Mouse (Mus musculus) retina, embryonic 14.5 days (tissue): ENCODE measurements around the gene Pax2.

Source experiments
- DNase-seq: peaks from one replicate; pipeline ENCODE4 v3.0.0-alpha.2; 2015; ENCODE audit warnings: low spot score

Pax2 gene

DNA sequence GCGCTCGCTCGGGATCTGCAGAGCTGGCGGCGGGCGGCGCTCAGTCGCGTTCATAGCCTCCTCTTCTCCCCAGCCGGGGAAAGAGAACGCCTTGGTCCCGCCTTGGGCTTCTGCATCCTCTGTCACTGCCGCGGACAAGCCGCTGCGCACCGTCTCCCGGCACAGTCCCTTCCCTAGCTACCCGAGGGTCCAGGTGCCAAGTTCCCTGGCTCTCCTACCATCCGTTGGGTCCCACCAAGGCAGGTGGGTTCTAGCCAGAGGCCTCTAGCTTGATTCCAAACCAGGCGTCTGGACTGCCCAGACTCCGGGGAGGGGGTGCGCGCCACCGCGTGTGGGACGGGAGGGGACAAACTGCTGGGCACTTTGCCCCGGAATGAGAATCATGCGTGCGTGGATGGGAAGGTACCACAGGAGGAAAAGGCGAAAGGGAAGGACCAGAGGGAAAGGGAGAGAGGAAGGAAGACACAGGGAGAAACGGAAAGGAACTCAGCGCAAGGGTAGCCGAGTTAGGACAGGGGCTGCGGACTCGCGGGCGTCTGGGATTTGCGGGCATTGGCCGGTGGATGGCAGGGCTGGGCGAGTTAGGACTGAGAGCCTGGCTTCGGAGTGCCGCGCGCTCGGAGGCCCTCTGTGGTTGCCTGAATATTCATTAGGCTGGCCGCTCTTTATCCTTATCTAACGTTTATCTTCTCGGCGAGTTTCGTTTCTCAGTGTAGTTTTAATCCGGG lies at the start of gene Pax2:
Pax2 (plus strand) TSS at position 353 of the 728 bp plus-strand sequence.
- DNase-seq, result peak; percentile 60

- no peak for DNase-seq
These were observed 47.0 kb upstream of the Pax2 start for GRCm38 (mm10) chr19:44708885-44709284.

DNA sequence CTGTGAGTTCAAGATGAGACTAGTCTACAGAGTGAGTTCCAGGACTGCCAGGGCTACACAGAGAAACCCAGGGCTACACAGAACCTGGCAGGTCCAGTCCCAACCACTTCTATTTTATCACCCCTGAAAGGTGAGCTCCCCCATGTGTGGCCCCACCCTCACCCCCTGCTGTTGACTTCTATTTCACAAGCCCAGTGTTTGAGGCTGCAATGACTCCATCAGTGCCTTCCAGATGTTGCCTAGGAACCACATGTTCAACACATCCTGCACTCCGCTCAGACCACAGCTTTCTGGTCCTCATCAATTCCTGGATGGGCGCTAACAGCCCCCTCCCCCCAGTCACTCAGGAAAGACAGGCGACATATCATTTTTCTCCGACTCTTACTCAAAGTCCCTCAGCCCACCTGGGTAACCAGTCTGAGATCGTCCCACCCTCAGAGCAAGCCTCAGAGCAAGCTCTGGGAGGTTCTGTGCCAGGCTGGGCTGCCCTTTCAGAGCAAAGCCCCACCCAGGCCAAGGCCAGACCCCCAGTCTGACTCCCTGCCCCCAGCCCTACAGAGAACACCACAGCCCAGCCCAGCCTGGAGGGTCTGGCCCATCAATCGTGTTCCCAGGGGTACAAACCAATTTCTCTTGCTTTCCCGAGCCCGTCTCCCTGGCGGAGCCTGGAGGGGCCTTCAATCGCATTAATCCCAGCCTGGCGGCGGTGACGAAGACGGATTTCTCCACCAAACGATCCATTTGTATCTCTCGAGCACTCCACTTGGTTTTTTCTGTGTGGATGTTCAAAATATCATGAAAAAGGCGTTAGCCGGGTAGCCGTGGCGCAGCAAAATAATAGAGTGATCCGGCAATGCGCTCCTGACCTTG lies 38.9 kb upstream of the Pax2 start:
- no peak for DNase-seq

DNA sequence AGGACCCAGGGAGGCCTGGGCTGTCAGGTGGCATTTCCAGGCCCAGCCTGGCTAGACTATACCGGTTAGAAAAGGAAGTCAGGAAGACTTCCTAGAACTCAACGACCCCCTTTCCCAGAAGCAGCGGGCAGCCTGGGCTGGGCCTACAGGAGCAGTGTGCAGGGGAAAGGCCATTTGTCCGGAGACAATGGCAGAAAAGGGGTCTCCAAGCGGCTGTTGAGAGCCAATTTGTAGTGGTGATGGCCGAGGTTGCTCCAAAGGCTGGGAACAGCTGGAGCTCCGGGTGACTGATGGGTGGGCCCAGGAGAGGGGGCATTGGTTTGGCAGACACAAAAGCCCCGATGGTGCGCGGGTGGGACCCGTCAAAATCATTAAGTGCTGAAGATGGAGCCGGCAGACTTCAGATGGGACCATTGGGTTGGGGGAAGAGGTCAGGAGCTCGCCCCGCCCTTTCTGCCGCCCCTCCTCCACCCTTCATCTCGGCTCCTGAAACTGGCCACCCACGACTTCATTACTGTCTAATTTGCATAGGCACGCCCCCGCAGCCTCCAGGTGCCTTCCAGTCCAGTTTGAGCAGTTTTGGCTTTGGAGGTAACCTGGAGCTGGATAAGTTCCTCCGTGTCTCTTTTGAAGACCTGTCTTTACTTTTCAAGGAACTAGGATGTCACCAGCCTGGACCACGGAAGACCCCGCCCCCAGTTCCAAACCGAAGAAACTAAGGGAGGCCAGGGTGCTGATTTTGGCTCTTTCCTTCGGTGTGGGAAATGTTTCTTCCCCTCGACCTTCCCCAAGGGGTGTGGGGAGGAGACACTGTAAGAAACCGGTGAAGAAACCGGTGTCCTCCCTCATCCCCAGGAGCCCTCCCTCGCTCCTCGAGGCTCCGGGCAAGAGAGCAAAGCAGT lies 36.3 kb upstream of the Pax2 start:
- DNase-seq, result peak; percentile 52

GRCm38 (mm10) chr19:44720194-44720521 lies 35.7 kb upstream of the Pax2 start:
- DNase-seq, result peak; percentile 69

- DNase-seq, result no peak
These were observed 32.0 kb upstream of the Pax2 start for GRCm38 (mm10) chr19:44723611-44724440.

DNA sequence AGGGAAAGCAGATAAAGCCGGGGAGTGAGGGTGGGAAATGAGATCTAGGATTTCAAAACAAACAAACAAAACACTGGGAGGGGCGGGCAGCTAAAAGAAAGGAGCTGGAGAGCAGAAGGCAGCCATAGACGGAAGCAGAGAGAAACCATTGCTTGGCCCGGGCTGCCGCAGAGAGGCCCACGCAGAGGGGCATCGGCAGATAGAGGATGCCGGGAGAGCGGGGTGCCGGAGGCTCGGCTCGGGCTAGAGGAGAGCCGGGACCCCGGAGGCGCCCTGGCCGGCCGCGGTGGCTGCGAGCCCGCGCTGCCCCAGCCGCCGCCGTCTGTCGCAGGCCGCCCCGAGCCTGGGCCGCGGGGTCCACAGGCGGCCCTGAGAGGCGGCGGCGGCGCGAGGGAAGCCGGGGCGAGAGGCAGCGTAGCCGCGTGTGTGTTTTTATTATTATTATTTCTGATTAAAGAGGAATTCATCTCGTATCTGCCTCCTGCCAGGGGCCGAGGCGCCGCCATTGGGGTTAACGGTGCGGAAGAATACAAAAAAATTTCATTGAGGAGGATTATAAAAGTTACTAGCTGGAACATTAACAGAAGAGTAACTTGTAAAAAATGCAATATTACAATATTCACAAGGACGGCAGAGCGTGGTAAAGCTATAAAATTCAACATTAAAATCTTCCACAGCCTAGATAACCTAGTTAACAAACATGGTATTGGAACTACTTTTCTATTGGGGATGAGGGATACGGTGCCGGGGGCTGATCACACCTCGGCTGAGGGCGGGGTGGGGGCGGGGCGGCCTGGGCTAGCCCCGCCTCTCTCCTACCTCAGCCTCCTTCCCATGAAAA lies 29.7 kb upstream of the Pax2 start:
- peak; percentile 78 for DNase-seq

GRCm38 (mm10) chr19:44734116-44734515 lies 21.7 kb upstream of the Pax2 start:
- DNase-seq, result no peak

DNA sequence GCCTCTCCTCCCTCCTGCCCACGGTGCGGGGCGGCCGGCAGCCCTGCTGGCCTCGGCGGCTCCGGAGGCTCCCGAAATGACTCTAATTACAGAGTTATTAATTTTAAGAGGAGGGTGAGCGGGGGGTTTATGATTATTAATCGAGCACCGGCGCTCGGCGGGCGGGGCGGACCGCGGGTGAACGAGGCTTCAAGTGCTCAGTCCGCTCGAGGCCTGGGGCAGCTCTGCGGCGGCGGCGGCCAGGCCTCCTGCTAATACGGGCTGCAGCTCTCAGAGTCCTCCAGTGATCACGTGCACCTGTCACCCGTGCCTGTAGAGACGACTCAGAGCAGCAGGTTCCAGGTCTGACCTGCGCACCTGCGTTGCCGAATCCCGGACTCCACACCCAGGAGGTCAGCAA lies 21.2 kb upstream of the Pax2 start:
- DNase-seq, result no peak

DNA sequence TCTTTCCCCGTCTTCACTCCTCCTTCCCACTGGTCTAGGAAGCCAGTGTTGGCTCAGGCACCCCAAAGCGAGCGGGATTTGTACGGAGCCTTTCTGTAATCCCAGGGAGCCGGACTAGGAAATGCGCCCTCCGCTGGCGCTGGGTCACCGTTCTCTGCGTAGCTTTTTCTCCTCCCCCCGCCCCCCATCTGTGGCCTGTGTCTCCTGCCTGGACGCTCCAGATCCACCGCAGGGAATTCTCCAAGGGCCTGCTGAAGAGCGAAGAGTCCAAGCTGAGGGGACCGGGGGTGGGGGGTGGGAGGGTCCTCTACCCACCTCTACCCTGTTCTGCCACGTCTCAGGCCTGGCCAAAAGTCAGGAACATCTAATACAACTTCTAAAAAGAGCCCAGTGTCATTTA lies 15.5 kb upstream of the Pax2 start:
- DNase-seq, result peak; percentile 63

- no peak for DNase-seq
These were observed 14.6 kb upstream of the Pax2 start for GRCm38 (mm10) chr19:44741091-44741763.

DNA sequence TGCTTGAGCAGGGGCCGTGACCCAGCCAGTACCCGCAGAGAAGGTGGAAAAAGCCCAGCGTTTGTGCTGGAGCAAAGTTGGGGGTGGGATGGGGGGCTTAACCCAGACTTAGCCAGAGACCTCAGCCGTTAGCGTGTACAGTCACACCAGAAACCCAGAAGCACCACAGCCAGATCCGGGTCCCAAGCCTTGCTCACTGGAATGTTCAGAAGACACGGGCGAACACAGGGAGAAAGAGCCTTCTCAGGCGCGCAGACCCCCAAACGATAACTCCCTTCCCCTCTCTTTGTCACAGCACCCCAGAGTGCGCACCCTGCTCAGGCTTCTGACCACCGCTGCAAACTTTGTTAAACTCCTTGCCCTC lies 14.1 kb upstream of the Pax2 start:
- no peak for DNase-seq

- DNase-seq, result peak; percentile 39
These were observed 13.5 kb upstream of the Pax2 start for GRCm38 (mm10) chr19:44742131-44743020.

DNA sequence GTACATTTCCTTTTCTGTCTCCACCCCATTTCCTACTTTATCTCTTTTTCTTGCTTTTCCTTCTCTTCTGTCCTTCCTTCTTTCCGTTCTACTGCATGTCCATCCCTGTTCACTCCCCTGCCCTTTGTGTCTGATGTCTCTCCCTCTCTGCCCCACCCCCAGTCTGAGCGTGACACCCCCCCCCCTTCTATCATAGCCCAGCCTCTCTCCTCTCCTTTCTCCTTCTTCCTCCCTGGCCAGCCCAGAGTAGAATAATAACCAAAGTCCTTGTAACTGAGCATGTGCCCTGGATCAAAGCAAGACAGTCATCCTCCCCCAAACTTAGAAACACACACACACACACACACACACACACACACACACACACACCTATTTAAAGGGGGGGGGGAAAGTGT lies 12.8 kb upstream of the Pax2 start:
- DNase-seq, result peak; percentile 1

- peak; percentile 5 for DNase-seq
These were observed 11.8 kb upstream of the Pax2 start for GRCm38 (mm10) chr19:44743961-44744520.

- DNase-seq, result peak; percentile 2
These were observed 10.1 kb upstream of the Pax2 start for GRCm38 (mm10) chr19:44745741-44746140.

- peak; percentile 70 for DNase-seq
These were observed 9.3 kb upstream of the Pax2 start for GRCm38 (mm10) chr19:44746541-44747024.

DNA sequence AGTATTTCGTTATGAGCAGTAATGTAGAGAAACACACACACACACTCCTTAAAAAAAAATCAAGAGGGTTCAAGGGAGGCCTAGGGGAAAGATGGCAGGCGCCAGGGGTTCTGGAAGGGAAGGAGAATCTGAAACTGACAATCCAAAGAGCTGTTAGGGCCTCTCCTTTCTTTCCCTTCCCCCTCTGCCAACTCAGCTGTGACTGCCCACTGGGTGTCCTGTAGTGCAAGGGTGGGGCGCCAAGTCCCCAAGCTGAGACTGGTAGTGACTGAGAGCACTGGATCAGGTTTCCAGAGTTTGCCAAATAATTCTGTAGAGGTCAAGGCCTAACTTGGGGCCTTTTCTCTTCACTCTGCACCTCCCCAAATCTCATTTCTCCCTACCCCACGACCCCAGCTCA lies 8.4 kb upstream of the Pax2 start:
- DNase-seq, result no peak

GRCm38 (mm10) chr19:44748271-44748670 lies 7.6 kb upstream of the Pax2 start:
- no peak for DNase-seq
